Mouse (Mus musculus) c-Kit-negative CD71-positive TER-119-positive erythroid progenitor cells, embryonic 14.5 days (primary cell): ENCODE measurements at regions not wholly inside any gene's neighbourhood (a gene's known extent, or its start where the extent isn't known, plus 50 kb on each side); places are given as distances from the start of the nearest gene placed in this dataset.

ENCODE experiments used
- DNase-seq: peaks from one replicate; pipeline ENCODE4 v3.0.0-alpha.2; 2013; ENCODE audit warnings: low read depth, low spot score

DNA sequence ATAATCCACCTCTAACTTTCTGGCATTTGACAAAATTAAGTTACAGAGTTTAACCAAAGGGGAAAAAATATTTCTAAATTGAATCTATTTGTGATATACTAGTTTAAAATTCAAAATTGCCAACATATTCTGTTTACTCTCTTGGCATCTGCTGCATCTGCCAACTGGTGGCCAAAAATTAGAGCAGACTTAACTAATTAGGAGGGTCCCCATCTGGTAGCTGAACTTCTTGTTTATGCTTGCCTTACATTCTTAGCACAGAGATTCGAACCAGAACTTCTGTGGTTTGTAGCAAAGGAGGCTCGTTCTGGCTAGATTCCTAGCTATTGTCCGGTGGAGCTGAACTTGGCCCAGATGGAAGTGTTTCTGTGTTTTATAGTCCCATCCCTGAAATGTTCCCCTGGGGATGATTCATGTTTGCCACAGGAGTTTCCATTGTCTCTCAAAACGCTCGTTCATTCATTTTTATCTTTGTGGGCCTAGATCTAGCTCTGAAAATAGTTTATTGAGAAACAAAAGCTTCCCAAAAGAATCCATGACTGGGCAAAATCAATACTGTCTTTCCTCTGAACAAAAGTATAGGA lies 3461.5 kb upstream of the Gm7489 start:
- DNase-seq = no peak

DNA sequence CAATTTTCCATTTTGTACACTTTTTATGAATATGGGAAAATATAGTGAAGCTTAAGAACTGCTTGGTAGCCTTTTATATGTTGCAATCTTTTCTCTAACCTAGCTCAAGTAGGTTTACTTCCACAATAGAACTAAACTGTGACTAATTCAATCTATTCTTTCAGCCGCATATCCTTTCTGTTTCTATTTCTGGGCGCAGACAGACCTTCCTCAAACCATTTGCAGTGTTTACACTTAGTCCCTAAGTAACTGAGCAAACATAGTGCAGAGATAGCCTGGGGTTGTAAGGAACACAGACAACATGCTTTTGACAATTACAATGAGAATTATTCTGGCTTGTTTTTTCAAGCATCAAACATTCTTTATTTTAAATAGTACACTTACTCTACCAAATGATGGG lies 3435.1 kb upstream of the Gm7489 start:
- no peak for DNase-seq

DNA sequence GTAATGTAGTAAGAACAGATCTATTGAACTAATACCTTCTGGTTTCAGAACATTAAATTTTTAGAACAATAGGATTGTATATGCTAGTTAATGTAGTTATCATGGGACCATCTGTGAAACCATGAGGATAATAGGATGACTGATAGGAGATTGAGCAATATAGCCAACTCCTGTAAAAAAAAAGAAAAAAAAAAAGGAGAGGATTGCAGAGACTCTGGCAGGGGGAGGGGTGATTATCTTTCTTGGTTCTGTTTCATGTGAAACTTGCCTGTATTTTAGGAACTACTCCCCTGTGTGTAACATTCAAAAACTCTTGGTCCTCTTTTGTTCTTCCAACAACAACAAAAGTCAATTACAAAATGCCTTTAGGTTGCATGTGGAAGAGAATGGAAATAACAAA lies 3412.1 kb upstream of the Gm7489 start:
- DNase-seq = no peak

DNA sequence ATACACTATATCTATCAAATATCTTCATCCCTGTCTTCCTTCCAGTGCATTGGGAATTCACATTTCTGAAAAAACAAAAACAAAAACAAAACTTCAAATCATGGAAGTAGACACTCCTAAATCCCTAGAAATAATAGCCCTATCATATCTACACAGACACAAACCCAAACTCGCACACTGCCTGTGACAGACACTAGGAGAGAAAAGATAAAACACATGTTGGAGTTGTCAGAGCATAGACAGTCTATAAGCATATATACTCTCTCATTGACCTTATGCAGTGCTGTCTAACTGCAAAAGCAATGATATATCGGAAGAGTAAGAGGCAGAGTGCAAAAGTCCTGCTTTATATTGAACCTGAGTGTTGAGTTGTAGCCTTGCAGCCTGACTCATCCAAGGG lies 3386.0 kb upstream of the Gm7489 start:
- DNase-seq = no peak

DNA sequence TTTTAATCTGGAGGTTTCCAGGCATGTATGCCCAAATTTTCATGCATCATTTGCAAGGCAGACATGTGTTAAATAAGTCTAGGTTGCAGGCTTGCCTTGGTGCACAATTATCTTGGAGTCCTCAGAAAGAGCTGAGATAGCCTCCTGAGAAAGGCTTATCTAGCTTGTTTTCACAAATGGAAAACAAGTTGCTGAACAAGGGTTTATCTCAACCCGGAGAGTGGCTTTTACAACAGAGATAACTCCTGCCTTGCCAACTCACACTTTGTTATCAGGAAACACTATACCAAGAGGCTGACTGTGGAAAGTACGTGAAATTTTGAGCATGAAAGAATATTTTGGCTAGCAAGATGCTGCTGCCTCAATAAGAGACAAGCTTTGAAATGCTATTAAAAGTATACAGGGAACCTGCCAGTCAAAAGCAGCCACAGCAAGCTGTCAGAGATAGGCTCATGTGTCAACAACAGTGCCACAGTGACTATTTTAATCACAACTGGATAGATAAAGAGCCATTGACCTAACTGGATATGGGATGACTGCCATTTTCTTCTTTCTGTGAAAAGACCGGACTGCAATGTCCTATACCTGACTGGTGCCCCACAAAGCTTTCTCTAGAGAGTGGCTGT lies 3376.6 kb upstream of the Gm7489 start:
- DNase-seq = no peak

DNA sequence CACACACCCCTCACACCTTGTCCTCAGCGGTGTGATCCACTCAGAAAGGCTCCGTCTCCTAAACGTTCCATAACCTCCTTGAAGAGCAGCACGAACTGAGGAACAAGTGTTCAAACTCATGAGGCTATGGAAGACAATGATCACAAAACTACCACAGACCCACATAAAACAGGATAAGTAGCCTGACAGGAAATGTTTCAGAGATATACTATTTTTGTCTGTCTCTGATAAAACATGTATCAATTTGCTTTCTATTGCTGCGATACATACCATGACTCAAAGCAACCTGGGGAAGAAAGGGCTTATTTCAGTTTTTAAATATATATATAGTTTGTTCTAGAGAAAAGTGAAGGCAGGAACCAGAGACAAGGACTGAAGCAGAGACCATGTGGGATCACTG lies 3371.7 kb upstream of the Gm7489 start:
- DNase-seq = no peak

DNA sequence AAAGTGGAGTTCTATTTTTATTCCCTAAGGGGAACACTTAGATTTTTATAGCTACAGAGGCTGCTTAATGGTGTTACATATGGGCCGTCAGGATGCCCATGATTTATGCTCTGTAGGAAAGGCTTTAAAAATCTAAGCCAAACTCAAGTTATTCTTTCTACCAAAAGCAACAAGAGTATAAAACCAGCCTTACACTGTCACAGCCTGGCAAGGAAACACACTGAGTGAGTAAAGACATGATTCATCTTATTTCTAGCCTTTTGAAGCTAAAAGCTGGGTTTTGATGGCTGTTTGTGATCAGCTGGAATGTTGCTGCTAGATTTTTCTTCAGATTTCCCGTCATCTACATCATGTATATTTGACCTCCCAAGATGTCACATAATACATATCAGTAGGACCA lies 3359.9 kb upstream of the Gm7489 start:
- no peak for DNase-seq

DNA sequence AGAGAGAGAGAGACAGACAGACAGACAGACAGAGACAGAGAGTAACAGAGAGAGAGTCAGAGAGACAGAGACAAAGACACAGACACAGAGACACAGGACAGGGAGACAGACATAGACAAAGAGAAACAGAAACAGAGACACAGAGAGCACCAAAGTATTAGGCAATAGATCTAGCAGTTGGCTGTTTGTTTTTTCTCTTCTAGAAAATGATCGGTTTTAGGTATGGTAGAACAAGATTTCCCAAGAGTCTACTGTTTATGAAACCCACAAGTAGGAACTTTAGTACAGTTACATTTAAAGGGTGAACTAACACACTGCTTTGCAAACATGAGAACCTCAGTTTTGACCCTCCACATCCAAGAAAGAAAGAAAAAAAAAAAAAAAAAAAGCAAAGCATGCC lies 3350.2 kb upstream of the Gm7489 start:
- DNase-seq = no peak

DNA sequence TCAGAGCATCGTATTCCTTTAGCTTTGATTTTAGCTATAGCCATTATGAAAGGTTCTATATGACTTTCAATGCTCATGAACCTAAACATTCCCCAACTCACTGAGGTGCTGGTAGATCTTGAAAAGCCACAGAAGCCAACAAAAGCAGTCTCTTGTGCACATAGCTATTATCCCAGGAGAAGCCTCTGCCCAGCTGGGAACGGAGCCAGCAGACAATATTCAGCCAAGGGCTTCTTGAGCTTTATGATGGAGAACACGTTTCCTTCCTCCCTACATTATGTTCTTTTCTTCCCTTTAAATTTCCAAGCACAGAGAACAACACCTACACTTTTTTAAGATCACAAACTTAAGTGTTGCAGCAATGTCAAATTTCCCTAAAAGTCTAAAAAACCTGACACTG lies 3321.1 kb upstream of the Gm7489 start:
- no peak for DNase-seq

DNA sequence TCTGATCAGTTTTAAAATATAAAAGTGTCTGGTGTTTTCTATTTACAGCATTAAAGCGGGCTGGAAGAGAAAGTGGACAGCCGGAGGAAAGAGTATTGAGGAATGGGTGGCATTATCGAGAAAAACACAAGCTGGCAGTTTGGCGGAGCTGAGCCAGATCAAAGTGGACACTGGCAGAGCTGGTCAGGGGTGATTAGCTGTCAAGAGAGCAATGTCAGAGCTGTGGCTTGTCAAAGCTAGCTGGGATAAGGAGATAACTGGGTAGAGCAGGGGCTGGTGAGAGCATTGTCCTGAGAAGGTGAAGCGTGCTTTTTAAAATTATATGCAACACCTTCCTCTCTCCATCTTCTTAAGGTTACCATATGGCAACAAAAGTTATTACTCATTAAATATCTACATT lies 3303.9 kb upstream of the Gm7489 start:
- DNase-seq = no peak

DNA sequence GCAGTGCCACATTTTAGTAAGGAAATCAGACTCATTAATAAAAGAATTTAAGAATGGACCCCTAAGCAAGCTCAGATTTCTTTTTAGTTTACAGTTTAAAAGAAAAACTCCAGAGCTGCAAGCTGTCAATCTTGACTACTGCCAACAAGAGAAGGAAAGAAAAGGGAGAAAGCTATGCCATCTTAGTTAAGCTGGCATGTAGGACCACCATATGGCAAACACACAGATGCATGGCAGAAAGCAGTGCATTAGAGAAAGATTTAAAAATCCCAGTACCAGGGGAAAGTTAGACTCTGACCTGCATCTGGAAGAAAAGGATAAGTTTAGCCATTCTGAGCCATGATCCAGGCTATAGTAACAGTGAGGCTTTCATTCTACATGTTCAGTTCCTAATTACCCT lies 3300.8 kb upstream of the Gm7489 start:
- DNase-seq = no peak

DNA sequence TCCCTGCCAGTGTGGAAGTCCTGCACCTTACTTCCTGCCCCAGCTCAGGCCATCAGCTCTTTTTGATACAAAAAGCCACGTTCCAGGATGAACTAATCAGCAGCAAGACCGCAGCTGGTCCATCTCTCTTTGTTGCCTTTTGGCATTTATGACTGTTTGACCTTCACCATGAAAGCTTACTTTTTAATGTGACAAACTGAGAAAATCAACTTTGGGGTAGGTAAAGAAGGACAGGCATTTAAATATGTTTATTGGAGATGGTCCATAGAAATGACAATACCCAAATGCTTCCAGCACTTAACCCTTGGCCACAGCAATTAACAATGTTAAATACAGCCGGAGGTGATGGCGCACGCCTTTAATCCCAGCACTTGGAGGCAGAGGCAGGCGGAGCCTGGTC lies 3299.2 kb upstream of the Gm7489 start:
- DNase-seq = no peak
